Mouse (Mus musculus) heart, embryonic 12.5 days (tissue): ENCODE measurements around the gene Uchl5. TPM values are rescaled to one million over a fixed set of nuclear protein-coding genes. Genes with fewer than 3 reads are reported as not detected.

Experiments
- ATAC-seq: fragments of 200-750 bp; cut with Nextera tagmentation; 2 replicates; pipeline ENCODE4 v1.8.0; 2017; ENCODE audit warnings: moderate TSS enrichment, moderate library complexity; ENCODE audit not compliant: insufficient number of reproducible peaks, low FRiP score
- H3K27ac ChIP-seq: fragments of 300-500 bp; sonication (generic); 2 replicates; pipeline ENCODE4 v1.5.1; 2016; ENCODE audit warnings: mild to moderate bottlenecking, moderate library complexity; ENCODE audit not compliant: poor library complexity, severe bottlenecking
- H3K27me3 ChIP-seq: fragments of 300-500 bp; sonication (generic); replicated peaks from 2 replicates; pipeline ENCODE4 v1.6.1; 2016; ENCODE audit warnings: mild to moderate bottlenecking, moderate library complexity
- H3K36me3 ChIP-seq: fragments of 300-500 bp; sonication (generic); 2 replicates; pipeline ENCODE4 v1.6.1; 2016; ENCODE audit warnings: mild to moderate bottlenecking, moderate library complexity
- H3K4me1 ChIP-seq: fragments of 300-500 bp; sonication (generic); replicated peaks from 2 replicates; pipeline ENCODE4 v1.6.1; 2016; ENCODE audit warnings: mild to moderate bottlenecking
- H3K4me2 ChIP-seq: fragments of 300-500 bp; sonication (generic); 2 replicates; pipeline ENCODE4 v1.6.1; 2016; ENCODE audit warnings: mild to moderate bottlenecking, moderate library complexity
- H3K4me3 ChIP-seq: fragments of 300-500 bp; sonication (generic); 2 replicates; pipeline ENCODE4 v1.5.1; 2016; ENCODE audit warnings: mild to moderate bottlenecking
- H3K9ac ChIP-seq: fragments of 300-500 bp; sonication (generic); 2 replicates; pipeline ENCODE4 v1.6.1; 2016; ENCODE audit warnings: mild to moderate bottlenecking, moderate library complexity
- H3K9me3 ChIP-seq: fragments of 300-500 bp; sonication (generic); replicated peaks from 2 replicates; pipeline ENCODE4 v1.6.1; 2016; ENCODE audit warnings: mild to moderate bottlenecking, moderate library complexity
- WGBS: fragments of 180-500 bp; shearing (Covaris S2); methylation state at CpG from one replicate; pipeline ENCODE4 v1.1.7; 2016; 5-methylcytosine and 5-hydroxymethylcytosine counted together
- polyA plus RNA-seq: library from polyadenylated mRNA; unstranded; fragments of >200 nt; fragmentation: Nextera tagmentation; extraction: Ambion mirVana; gene quantifications from 2 replicates; pipeline ENCODE4 v1.2.1, GENCODE M21; 2016

The Uchl5 gene
- polyA plus RNA-seq, 1 experiment from 2014 or later = 63.7 TPM

DNA sequence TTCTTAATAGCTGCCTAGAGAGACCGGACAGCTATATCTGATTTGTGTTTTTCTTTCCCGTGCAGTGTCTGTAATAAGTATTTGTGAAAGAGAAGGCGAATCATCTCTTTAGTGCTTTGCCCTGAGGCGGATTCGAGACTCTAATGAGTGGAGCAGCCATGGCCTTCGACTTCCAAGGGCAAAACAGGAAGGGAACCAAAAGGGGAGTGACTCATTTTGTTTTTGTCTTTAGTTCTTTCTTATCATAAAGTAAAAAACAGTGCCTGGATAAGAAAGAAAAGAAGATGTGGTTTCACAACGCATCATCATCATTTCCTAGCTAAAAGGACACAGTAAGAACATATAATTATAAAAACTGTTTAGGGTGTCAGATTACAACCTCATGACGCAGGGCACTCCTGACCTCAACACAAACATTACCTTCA is 76.6 kb downstream of the Uchl5 start:
- no peak for ATAC-seq
- Histone ChIP-seq H3K9ac (no peak overlapping the region), H3K4me1 (no peaks in the 10 kb centered on the region), H3K4me2 (no peak overlapping the region), H3K27ac (no peak overlapping the region), H3K36me3 (no peaks in the 10 kb centered on the region), H3K9me3 (no peaks in the 10 kb centered on the region), H3K4me3 (no peak overlapping the region), H3K27me3 (no peaks in the 10 kb centered on the region)
- WGBS = 58% methylated on average over 8 of the region's 8 CpGs

DNA sequence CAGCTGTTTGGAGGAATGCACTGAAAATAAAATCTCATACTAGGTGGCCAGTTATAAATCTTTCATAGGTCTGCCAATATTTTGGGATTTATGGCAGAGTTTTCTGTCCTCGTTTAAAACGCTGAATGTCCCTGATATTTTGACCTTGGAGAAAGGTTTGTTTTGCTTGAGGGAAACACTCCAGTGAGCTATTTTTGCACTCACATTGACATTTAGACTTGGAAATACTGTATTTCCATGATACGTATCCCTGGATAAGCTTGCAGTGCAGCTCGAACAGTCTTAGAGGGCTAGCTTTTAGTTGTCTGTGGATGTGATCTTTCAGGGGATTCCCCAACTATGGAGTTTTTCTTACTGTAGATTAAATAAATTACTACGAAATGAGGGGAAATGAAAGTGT is 78.6 kb downstream of the Uchl5 start:
- no peak overlapping the region for H3K4me3 ChIP-seq
- no peaks in the 10 kb centered on the region for H3K36me3 ChIP-seq
- H3K27ac ChIP-seq = no peak overlapping the region
- H3K9ac ChIP-seq = no peak overlapping the region
- H3K9me3 ChIP-seq = no peaks in the 10 kb centered on the region
- 65% methylated on average over 5 of the region's 5 CpGs for WGBS
- no peaks in the 10 kb centered on the region for H3K27me3 ChIP-seq
- H3K4me2 ChIP-seq = no peak overlapping the region
- no peak for ATAC-seq
- H3K4me1 ChIP-seq = no peaks in the 10 kb centered on the region

Other genes starting within 250 kb of the Uchl5 start
- 0.28 and 0.31 TPM in 2 replicates for gene B3galt2, start 136.6 kb upstream of the Uchl5 start, polyA plus RNA-seq
- 29.3 and 29.5 TPM in 2 replicates for gene Cdc73, start 74.4 kb upstream of the Uchl5 start, polyA plus RNA-seq
- 98.0 and 98.7 TPM in 2 replicates for gene Glrx2, start 60.9 kb upstream of the Uchl5 start, polyA plus RNA-seq
- 20.7 and 21.5 TPM in 2 replicates for gene Trove2, start 204 bp upstream of the Uchl5 start, polyA plus RNA-seq
- gene Rgs2, start 226.9 kb downstream of the Uchl5 start, polyA plus RNA-seq = 16.1 and 17.4 TPM in 2 replicates